Mouse (Mus musculus) kidney, embryonic 16.5 days (tissue): ENCODE measurements around the gene Rbbp7. TPM values are rescaled to one million over a fixed set of nuclear protein-coding genes. Genes with fewer than 3 reads are reported as not detected.

ENCODE experiments used
- ATAC-seq: fragments of 200-750 bp; cut with Nextera tagmentation; 2 replicates; pipeline ENCODE4 v1.8.0; 2017; ENCODE audit warnings: moderate TSS enrichment; ENCODE audit not compliant: low FRiP score, low TSS enrichment
- H3K27ac ChIP-seq: fragments of 300-500 bp; sonication (generic); 2 replicates; pipeline ENCODE4 v1.5.1; 2014; ENCODE audit warnings: low read length
- H3K27me3 ChIP-seq: fragments of 300-500 bp; sonication (generic); 2 replicates; pipeline ENCODE4 v1.6.1; 2014; ENCODE audit warnings: low read length, control low read depth, mixed read lengths; ENCODE audit not compliant: insufficient read depth
- H3K36me3 ChIP-seq: fragments of 300-500 bp; sonication (generic); 2 replicates; pipeline ENCODE4 v1.6.1; 2014; ENCODE audit warnings: low read length, control low read depth, mixed read lengths; ENCODE audit not compliant: insufficient read depth
- H3K4me1 ChIP-seq: fragments of 300-500 bp; sonication (generic); 2 replicates; pipeline ENCODE4 v1.6.1; 2014; ENCODE audit warnings: low read length, control low read depth, mixed read lengths; ENCODE audit not compliant: insufficient read depth
- H3K4me2 ChIP-seq: fragments of 300-500 bp; sonication (generic); replicated peaks from 2 replicates; pipeline ENCODE4 v1.6.1; 2014; ENCODE audit warnings: low read depth, low read length
- H3K4me3 ChIP-seq: fragments of 300-500 bp; sonication (generic); 2 replicates; pipeline ENCODE4 v1.5.1; 2014; ENCODE audit warnings: mild to moderate bottlenecking, low read length
- H3K9ac ChIP-seq: fragments of 300-500 bp; sonication (generic); replicated peaks from 2 replicates; pipeline ENCODE4 v1.6.1; 2014; ENCODE audit warnings: low read length
- H3K9me3 ChIP-seq: fragments of 300-500 bp; sonication (generic); 2 replicates; pipeline ENCODE4 v1.6.1; 2016; ENCODE audit warnings: low read length, control low read depth
- WGBS: fragments of 180-500 bp; shearing (Covaris S2); extraction: QIAGEN DNeasy Blood & Tissue Kit; methylation state at CpG from one replicate; pipeline ENCODE4 v1.1.7; 2014; 5-methylcytosine and 5-hydroxymethylcytosine counted together
- polyA plus RNA-seq: library from polyadenylated mRNA; unstranded; fragments of >200 nt; fragmentation: Nextera tagmentation; extraction: Ambion mirVana; gene quantifications from 2 replicates; pipeline ENCODE4 v1.2.1, GENCODE M21; 2015

The Rbbp7 gene
- polyA plus RNA-seq, result 572 and 599 TPM in 2 replicates

DNA sequence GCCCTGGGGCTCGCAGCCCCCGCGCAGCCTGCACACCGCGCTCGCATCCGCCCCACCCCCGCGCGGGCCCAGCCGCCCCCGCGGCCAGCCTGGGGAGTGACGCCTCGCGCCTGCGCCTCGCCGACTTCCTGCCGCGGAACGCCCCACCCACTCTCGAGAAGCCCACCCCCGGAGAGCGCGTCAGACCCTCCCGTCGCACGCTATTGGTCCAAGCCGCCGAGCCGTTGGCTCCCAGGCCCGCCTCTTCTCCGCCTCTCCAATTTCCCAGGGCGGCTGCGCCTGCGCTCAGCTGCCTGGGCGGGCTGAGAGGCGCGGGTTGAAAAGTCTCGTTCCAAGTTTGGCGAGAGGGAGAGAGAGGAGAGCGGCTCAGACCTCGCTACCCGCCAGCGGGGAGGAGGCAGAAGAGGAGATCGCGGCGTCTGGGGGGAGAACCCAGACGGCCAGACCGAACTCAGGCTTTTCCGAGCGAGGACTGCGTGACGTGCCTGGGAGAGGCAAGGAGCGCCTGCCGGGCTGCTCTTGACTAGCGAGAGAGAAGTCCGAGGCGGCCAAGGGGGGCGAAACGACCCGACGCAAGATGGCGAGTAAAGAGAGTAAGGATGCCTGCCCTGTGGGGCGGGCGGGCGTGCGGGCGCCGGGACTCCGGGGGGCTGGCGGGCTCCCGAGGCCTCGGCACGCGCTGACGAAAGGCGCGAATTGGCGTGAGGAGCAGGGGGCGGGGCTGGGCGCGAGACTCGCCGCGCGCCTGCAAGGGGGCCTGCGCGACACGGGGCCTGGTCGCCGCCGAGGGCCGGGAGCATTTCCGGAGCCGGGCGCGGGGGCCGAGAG, at the start of gene Rbbp7:
TSS of gene Rbbp7 (plus strand) at position 288 of the 828 bp plus-strand sequence.
- peak; percentile 98 for ATAC-seq
- peak within 1 kb of the TSS; percentile 85 for H3K9ac ChIP-seq
- H3K4me2 ChIP-seq, result peak within 1 kb of the TSS; percentile 54
- H3K4me1 ChIP-seq, result peaks cover 16% of the 10 kb centered on the region; the same call in 1 of the 2 replicates
- 19% methylated on average over 48 of the region's 100 CpGs for WGBS
- peak within 1 kb of the TSS; percentile 70 for H3K4me3 ChIP-seq
- no peaks in the 10 kb centered on the region for H3K9me3 ChIP-seq
- H3K27me3 ChIP-seq, result no peaks in the 10 kb centered on the region
- H3K27ac ChIP-seq, result peak within 1 kb of the TSS; percentile 99
- 0 out of 2 replicates have a peak, but pooled peaks cover 3% of the 10 kb centered on the region for H3K36me3 ChIP-seq

DNA sequence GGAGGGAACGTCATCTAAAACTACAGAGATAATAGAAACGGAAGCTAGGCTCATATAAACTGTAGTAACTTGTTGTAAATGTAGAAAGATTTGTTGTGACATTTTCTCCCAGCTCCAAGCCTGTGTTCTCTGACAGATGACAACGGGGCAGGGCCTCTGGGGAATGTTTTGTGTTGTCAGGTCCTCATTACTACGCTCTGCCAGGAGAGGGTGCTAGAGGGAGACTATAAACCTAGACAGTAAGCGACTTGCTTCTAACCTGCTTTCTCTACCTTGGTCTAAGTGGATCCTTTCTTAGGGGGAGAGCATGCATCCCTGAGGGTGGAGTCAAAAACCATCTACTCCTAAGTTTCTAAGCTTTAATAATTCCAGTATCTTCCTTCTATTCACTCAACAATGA, 42.4 kb upstream of the Rbbp7 start:
- H3K36me3 ChIP-seq, result no peaks in the 10 kb centered on the region
- H3K9me3 ChIP-seq, result no peaks in the 10 kb centered on the region
- no peak overlapping the region for H3K9ac ChIP-seq
- 32% methylated on average over 5 of the region's 5 CpGs for WGBS
- no peak overlapping the region for H3K27ac ChIP-seq
- H3K4me2 ChIP-seq, result no peak overlapping the region
- H3K27me3 ChIP-seq, result no peaks in the 10 kb centered on the region
- H3K4me3 ChIP-seq, result no peak overlapping the region
- peak; percentile 54; the same call in 1 of the 2 replicates for ATAC-seq
- no peaks in the 10 kb centered on the region for H3K4me1 ChIP-seq

DNA sequence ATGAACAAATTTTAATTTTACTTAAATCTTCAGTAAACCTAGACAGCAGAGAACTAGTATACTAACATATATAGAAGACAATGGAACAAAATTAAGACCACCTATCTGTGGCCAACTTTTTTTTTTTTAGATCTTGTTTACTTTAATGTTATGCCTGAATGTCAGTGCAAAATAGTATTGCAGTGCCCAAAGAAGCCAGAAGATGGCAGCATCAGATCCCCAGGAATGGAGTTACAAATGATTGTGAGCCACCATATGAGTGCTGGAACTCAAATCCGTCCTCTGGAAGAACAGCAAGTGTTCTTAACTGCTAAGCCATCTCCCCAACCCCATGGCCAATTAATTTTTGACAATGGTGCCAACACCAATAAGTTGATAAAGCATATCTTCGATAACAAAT, 40.6 kb upstream of the Rbbp7 start:
- WGBS, result 43% methylated on average over 2 of the region's 2 CpGs
- Histone ChIP-seq H3K4me1 (no peaks in the 10 kb centered on the region), H3K9ac (no peak overlapping the region), H3K27me3 (no peaks in the 10 kb centered on the region), H3K27ac (no peak overlapping the region), H3K36me3 (no peaks in the 10 kb centered on the region), H3K4me2 (no peak overlapping the region), H3K9me3 (no peaks in the 10 kb centered on the region), H3K4me3 (no peak overlapping the region)
- ATAC-seq, result no peak

DNA sequence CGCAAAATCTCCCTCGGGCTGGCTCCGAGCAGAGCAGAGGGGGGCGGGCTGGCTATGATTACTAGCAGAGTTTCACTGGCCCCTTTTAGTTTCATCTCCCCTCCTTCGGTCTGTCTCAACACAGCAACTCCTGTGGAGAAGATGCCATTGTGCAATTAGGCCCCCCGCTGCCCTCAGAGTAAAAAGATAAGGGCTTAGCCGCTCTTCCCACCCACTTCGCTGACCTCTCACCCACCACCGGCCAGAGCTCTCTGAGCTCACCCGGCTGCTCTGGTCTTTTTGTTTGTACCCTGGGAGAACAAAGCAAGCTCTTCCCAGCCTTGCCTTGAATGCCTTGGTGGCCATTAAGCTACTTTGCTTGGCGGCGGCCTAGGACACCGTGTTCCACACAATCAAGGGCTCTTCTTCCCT, 32.8 kb upstream of the Rbbp7 start:
- H3K4me2 ChIP-seq, result no peak overlapping the region
- no peak overlapping the region for H3K9ac ChIP-seq
- 0 out of 2 replicates have a peak, but pooled peaks cover 3% of the 10 kb centered on the region for H3K4me1 ChIP-seq
- no peaks in the 10 kb centered on the region for H3K27me3 ChIP-seq
- no peaks in the 10 kb centered on the region for H3K9me3 ChIP-seq
- WGBS, result 46% methylated on average over 13 of the region's 13 CpGs
- no peaks in the 10 kb centered on the region for H3K36me3 ChIP-seq
- H3K4me3 ChIP-seq, result no peak overlapping the region
- peak overlapping the region; percentile 50 for H3K27ac ChIP-seq
- ATAC-seq, result peak; percentile 25; the same call in 1 of the 2 replicates

DNA sequence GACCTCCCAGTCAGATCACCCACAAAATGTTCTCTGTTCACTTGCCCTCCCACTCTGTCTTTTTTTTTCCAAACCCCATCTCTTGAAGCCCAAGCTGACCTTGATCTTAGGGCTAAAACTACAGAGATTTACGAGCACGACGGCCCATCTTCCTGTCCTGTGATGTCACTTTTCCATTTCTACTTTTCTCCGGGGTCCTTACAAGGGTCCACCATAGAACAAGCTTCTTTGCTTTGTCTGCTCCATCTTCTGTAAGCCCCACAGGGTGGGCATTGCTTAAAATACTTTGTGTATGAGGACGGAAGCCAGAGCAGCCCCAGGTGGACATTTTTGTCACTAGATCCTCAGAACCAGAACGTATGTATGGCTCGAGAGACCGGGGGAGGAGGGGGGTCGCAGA, 32.4 kb upstream of the Rbbp7 start:
- Histone ChIP-seq H3K27ac (peak overlapping the region; percentile 50), H3K9me3 (no peaks in the 10 kb centered on the region), H3K27me3 (no peaks in the 10 kb centered on the region), H3K36me3 (no peaks in the 10 kb centered on the region), H3K9ac (no peak overlapping the region), H3K4me2 (no peak overlapping the region), H3K4me1 (0 out of 2 replicates have a peak, but pooled peaks cover 3% of the 10 kb centered on the region), H3K4me3 (no peak overlapping the region)
- 51% methylated on average over 9 of the region's 9 CpGs for WGBS
- peak; percentile 19; the same call in 1 of the 2 replicates for ATAC-seq

DNA sequence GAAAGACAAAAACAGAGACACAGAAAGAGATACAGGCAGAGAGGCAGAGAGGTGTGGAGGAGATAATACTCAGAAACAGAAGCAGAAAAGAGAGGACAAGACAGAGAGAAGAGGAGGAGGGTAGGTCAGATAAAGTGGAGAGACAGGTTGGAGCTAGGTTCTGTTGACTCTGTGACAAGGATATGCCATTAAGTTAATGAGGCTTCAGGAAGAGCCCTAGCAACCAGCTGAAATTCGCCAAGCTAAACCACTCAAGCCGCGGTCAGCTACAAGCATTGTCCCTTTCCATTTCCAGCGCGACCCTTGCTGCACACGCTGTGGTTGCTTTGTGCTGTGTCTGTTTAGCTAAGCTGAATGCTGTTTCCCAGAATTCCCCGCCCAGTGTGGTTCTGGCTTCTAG, 32.0 kb upstream of the Rbbp7 start:
- ATAC-seq, result peak; percentile 63; the same call in 1 of the 2 replicates
- WGBS, result 45% methylated on average over 7 of the region's 7 CpGs
- H3K9me3 ChIP-seq, result no peaks in the 10 kb centered on the region
- no peak overlapping the region; the same call in 1 of the 2 replicates for H3K27ac ChIP-seq
- H3K4me1 ChIP-seq, result 0 out of 2 replicates have a peak, but pooled peaks cover 3% of the 10 kb centered on the region
- H3K9ac ChIP-seq, result no peak overlapping the region
- H3K36me3 ChIP-seq, result no peaks in the 10 kb centered on the region
- H3K4me2 ChIP-seq, result no peak overlapping the region
- no peaks in the 10 kb centered on the region for H3K27me3 ChIP-seq
- H3K4me3 ChIP-seq, result no peak overlapping the region

DNA sequence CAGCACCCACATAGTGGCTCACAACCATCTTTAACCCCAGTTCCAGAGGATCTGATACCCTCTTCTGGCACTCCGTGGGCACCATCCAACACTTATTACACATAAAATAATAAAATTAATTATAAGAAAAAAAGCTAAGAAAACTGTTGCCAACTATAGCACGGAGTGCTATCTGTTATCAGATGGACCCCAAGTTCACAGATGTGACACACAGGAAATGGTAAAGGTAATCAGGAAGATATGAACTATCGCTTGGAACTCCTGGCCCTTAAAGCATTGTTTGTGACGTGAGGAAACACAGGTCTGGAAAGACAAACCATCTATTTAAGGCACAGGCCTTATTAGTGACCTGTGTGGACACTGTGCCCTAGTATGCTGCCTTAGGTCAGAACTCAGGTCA, 30.2 kb upstream of the Rbbp7 start:
- Histone ChIP-seq H3K27me3 (no peaks in the 10 kb centered on the region), H3K27ac (no peak overlapping the region), H3K4me2 (no peak overlapping the region), H3K9me3 (no peaks in the 10 kb centered on the region), H3K4me3 (no peak overlapping the region), H3K4me1 (0 out of 2 replicates have a peak, but pooled peaks cover 3% of the 10 kb centered on the region), H3K9ac (no peak overlapping the region), H3K36me3 (no peaks in the 10 kb centered on the region)
- no peak for ATAC-seq
- 90% methylated on average over 4 of the region's 4 CpGs for WGBS

DNA sequence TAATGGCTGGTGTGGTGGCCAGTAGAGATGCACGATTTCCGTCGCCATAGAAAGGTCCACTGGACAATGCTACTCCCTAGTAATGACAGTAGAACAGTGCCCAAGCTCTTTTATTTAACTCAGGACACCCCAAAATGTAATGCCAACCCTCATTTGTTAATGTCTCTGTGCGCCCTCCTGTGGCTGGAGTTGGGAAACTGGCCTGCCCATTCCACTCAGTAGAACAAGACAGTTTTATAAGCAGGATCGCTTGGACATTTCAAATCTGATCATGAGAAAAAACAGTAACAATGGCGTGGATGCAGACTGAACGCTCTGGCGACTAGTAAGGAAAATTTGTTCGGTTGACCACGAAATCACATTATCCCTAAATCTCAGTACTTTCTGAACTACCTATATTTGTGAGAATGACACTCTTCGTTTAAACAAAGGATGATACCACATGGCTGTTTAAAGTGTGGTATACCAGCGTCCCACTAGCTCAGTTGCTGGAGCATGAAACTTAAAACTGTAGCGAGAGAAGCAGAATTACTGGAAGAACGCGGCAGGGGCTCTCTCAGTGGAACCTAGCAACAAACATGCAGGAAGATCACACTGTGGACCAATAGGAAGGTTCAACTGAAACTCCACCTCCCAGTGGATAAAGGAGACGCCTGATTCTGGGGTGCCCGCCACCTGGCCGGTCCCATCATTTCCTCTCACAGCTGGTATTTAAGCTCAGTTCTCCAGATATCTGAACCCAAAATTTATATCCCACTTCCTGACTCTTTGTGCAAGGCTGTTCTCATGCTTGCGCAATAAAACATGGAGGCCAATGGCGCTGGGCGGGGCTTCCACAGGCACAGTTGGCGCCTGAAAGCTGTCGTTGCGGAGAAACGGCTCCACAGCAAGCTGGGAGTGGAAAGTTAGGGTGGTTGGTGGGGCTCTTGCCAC, 24.9 kb upstream of the Rbbp7 start:
- Histone ChIP-seq H3K4me2 (peak overlapping the region; percentile 58), H3K9me3 (no peaks in the 10 kb centered on the region), H3K27me3 (no peaks in the 10 kb centered on the region), H3K27ac (peak overlapping the region; percentile 94), H3K36me3 (no peaks in the 10 kb centered on the region), H3K4me1 (0 out of 2 replicates have a peak, but pooled peaks cover 3% of the 10 kb centered on the region), H3K9ac (peak overlapping the region; percentile 53), H3K4me3 (peak overlapping the region; percentile 52)
- ATAC-seq, result peak; percentile 85
- 27% methylated on average over 25 of the region's 25 CpGs for WGBS

DNA sequence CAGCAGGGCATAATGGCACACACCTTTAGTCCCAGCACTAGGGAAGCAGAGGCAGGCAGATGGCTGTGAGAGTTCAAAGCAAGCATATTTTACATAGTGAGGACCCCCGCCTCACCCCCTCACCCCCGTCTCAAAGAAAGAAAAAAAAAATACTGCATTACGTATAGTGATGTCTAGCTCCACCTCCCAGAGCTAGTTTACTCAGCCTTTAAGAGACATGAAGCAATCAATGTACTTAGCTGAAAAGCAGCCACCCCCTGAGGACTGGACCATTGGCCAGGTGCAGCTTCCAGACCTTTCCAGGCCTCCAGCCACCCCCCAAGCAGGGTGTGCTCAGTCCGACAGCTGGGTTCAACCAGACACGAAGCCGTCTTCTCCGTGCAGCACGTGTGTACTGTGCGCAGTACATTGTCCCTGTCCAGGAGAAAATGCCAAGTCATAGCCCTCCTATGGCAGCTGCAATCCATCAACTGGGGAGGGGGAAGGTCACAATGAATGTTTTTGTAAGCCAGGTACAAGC, 24.0 kb upstream of the Rbbp7 start:
- Histone ChIP-seq H3K4me1 (0 out of 2 replicates have a peak, but pooled peaks cover 3% of the 10 kb centered on the region), H3K4me2 (peak overlapping the region; percentile 58), H3K27ac (peak overlapping the region; percentile 94), H3K9ac (peak overlapping the region; percentile 53), H3K27me3 (no peaks in the 10 kb centered on the region), H3K9me3 (no peaks in the 10 kb centered on the region), H3K36me3 (no peaks in the 10 kb centered on the region), H3K4me3 (peak overlapping the region; percentile 52)
- WGBS, result 25% methylated on average over 9 of the region's 9 CpGs
- peak; percentile 84 for ATAC-seq
